Mouse (Mus musculus) layer of hippocampus, adult 11-12 months (tissue): ENCODE data around the gene Klhl42.

Experiments used
- DNase-seq: peaks from one replicate; pipeline ENCODE4 v3.0.0; 2022; ENCODE audit warnings: low spot score

Gene Klhl42

DNA sequence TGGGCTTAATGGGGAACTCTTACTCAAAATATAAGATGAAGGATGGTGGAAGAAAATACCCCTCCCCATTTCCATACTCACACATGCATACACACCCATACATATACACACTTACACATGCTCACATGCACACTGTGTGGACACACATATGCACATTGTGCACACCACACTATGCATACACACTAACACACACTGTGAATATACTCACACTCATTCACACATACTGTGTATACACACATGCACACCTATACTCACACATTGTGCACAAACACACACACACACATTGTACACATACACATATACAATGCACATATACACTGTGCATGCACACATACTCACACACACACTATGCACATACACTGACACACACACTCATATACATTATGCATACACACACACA lies 60.7 kb downstream of the Klhl42 start:
- DNase-seq: no peak

DNA sequence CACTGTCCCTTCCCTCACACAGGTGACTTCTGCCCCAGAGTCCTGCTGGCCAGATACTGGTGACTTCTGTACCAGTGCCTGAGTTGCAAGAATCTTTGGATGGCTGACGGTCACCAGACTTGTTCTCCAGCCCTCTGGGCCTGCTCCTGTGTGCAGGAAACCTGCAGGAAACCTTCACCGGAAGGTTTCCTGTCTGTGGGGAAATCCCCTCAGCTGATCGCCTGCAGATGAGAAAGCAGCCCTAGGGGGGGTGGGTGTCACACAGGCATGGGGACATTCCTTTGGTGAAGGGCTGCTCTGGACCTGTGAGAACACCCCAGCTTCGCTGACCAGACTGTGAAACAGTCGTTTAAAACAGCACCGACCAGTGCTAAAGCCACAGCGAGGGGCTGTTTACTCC lies 63.9 kb downstream of the Klhl42 start:
- no peak for DNase-seq

DNA sequence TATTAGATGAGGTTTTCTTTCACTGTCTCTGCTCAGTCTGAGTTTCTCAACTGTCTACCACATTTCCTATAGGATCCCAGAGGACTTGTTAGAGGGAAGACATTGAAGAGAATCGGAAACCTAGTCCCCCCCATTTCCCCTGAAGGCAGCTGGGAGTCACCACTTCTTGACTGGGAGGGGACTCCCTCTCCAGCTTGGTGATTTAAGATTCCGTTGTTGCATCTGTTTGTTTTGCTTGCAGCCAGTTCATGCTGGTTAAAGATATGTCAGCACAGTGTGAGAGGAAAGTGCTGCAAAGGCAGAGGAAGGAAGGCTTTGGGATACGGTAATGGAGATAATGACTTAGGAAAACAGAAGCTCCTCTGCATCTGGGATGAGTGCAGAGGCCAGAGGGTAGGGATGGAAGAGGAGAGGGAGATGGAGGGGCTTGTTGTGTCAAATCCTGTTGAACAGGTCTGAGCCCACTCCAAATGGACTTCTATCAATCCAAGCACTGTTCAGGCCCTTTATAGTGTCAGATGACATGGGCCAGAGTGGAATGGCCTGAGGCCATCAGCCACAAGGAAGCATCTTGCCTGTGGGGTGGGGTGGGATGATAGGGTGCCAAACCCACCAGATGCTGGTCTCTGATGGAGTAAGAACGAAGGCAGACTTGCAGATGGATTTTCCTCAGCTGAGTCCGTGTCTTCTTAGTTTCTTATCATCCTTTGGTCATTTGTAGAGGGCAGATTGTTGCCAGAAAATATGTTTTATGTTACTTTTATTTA lies 70.8 kb downstream of the Klhl42 start:
- DNase-seq: no peak
